10 mouse cellular contexts compared by ENCODE assay signal in the genomic region with DNA sequence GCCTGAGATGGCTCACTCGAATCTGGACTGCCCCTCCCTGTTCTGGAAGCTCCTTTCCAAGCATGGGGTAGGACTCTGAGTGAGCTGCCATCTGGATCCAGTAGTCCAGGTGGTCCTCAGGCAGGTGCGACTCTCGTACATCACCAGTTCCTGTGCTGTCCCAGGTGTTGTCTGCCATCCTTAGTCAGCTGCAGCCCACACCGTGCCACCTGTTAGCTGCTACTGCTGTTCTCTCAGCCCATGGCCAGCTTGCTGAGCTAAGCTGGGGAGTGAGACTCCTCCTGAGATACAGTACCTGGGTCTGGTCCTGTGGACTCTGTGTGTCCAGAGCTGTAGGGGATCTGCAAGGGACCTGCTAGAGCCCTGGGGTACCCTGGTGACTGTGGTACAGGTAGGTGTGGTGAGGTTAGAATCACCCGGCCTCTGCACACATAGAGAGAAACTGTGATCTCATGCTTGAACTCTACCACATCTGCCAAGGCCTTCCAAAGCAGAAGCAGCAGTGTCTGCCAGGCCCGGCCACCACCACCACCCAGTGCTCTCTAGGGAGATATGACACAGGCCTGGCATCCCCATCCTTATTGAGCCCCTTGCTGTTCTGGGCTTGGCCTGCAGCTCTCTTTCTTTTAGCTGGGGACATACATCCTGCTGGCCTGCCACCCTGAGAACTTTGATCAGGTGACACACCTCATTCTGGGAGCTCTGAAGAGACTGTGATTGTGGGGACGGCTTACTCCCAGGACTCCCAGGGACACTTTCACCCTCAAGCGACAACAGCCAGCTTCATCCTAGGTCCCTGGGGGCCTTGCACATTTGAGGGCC. TPM values are rescaled to one million over a fixed set of nuclear protein-coding genes. Genes with fewer than 3 reads are reported as not detected.
A peak's percentile ranks its signal among the peaks of the same experiment; 100 is the strongest.
DNase-seq lines count a peak whose midpoint lies in the region; ATAC-seq and TF ChIP-seq lines count a peak whose summit lies in the region.
"Had no signal": no experiment of that assay in that cellular context is flagged by ENCODE, and none has a peak within 500 bp of the region (broad histone marks: within the 10 kb centered on the region; RNA-seq: fewer than 3 reads in every experiment).

No protein-coding gene starts in this region.

- H3K4me2 ChIP-seq in heart, embryonic 15.5 days, result no peak overlapping the region
- no peak overlapping the region for H3K4me2 ChIP-seq in hindbrain, embryonic 14.5 days (replicated peaks)
- peak overlapping the region; percentile 73 for H3K4me2 ChIP-seq in myocyte (ENCODE audit: low read depth)

- H3K36me3 ChIP-seq in heart, embryonic 15.5 days, result peaks cover 7% of the 10 kb centered on the region
- H3K36me3 ChIP-seq in hindbrain, embryonic 14.5 days (replicated peaks; ENCODE audit: control insufficient read depth, insufficient read depth), result peaks cover 27% of the 10 kb centered on the region
- H3K36me3 ChIP-seq in myocyte (ENCODE audit: control insufficient read depth, insufficient read depth), result no peaks in the 10 kb centered on the region

- DNase-seq in heart, postnatal 14 days, result no peak
- peak; percentile 58 for DNase-seq in cerebellum, adult 9-10 months
- no peak for DNase-seq in hindbrain, embryonic 14.5 days (ENCODE audit: low spot score)
- no peak for DNase-seq in right cerebral cortex, postnatal 4 days
- DNase-seq in thymus, postnatal 36 days, result no peak
- no peak for DNase-seq in right cerebral cortex, postnatal 10 days (ENCODE audit: low spot score in 2 of 2)

- H3K4me1 ChIP-seq in heart, embryonic 15.5 days (replicated peaks), result peaks cover 73% of the 10 kb centered on the region
- peaks cover 69% of the 10 kb centered on the region for H3K4me1 ChIP-seq in hindbrain, embryonic 14.5 days (replicated peaks; ENCODE audit: control insufficient read depth, insufficient read depth, low read length)

- 71% methylated on average over 8 of the region's 8 CpGs for WGBS in heart, embryonic 15.5 days
- WGBS in hindbrain, embryonic 14.5 days, result 64% methylated on average over 8 of the region's 8 CpGs

- intact Hi-C loops in heart, postnatal 14 days (cut with DNase I), result no loop called here

- H3K27ac ChIP-seq in heart, embryonic 15.5 days, result peak overlapping the region; percentile 64; the same call in 1 of the 2 replicates
- H3K27ac ChIP-seq in hindbrain, embryonic 14.5 days, result peak overlapping the region; percentile 66

- H3K9ac ChIP-seq in heart, embryonic 15.5 days, result no peak overlapping the region
- peak overlapping the region; percentile 16; the same call in 1 of the 2 replicates for H3K9ac ChIP-seq in hindbrain, embryonic 14.5 days

- H3K79me2 ChIP-seq in myocyte (ENCODE audit: control insufficient read depth, insufficient read depth), result no peaks in the 10 kb centered on the region

- no peak for ATAC-seq in heart, embryonic 15.5 days (replicated peaks; ENCODE audit: insufficient number of reproducible peaks, insufficient read depth, low FRiP score, low read depth)
- no peak for ATAC-seq in hindbrain, embryonic 14.5 days (ENCODE audit: low FRiP score)

- H3K9me3 ChIP-seq in heart, embryonic 15.5 days (replicated peaks), result no peaks in the 10 kb centered on the region
- no peaks in the 10 kb centered on the region for H3K9me3 ChIP-seq in hindbrain, embryonic 14.5 days (ENCODE audit: control insufficient read depth, low read length)

- no peak for TF ChIP-seq POLR2A in myocyte (IDR thresholded peaks at IDR 0.05; ENCODE audit: insufficient read length, low read depth)

- H3ac ChIP-seq in myocyte (ENCODE audit: control insufficient read depth, insufficient read length), result no peak overlapping the region

- H3K27me3 ChIP-seq in heart, embryonic 15.5 days, result no peaks in the 10 kb centered on the region
- H3K27me3 ChIP-seq in hindbrain, embryonic 14.5 days (ENCODE audit: control insufficient read depth, insufficient read depth, low read length), result no peaks in the 10 kb centered on the region
- no peaks in the 10 kb centered on the region for H3K27me3 ChIP-seq in myocyte (ENCODE audit: control insufficient read depth, insufficient read depth, insufficient read length)

- H3K4me3 ChIP-seq in heart, embryonic 15.5 days, result no peak overlapping the region
- H3K4me3 ChIP-seq in hindbrain, embryonic 14.5 days (replicated peaks; ENCODE audit: low read length), result no peak overlapping the region
- H3K4me3 ChIP-seq in myocyte, result no peak overlapping the region

TF ChIP-seq in myocyte, 11 proteins besides CTCF, POLR2A, EP300 and RAD21:
- TF ChIP-seq TCF3 (IDR thresholded peaks at IDR 0.05; ENCODE audit: insufficient read length, low read depth) (no peak), E2F4 (IDR thresholded peaks at IDR 0.05; ENCODE audit: insufficient read depth) (no peak), MYOG (IDR thresholded peaks at IDR 0.05; ENCODE audit: control insufficient read depth in 1 of 3, insufficient read depth in 1 of 3, insufficient read length in 2 of 3, low read depth in 2 of 3) (peak in 2 of 3 experiments; percentile 23 to 65), TCF12 (IDR thresholded peaks at IDR 0.05; ENCODE audit: insufficient read depth, poor library complexity, severe bottlenecking) (no peak), MYOD1 (IDR thresholded peaks at IDR 0.05; ENCODE audit: control insufficient read depth in 1 of 3, insufficient read length in 2 of 3, low read depth in 2 of 3) (peak in 2 of 3 experiments; percentile 46 to 74), SRF (IDR thresholded peaks at IDR 0.05; ENCODE audit: control insufficient read depth, insufficient read length, low read depth) (no peak), CEBPB (IDR thresholded peaks at IDR 0.05; ENCODE audit: insufficient read depth, poor library complexity, severe bottlenecking) (no peak), REST (IDR thresholded peaks at IDR 0.05; ENCODE audit: insufficient read depth, insufficient read length) (no peak), MAX (IDR thresholded peaks at IDR 0.05; ENCODE audit: low read depth) (no peak), USF1 (IDR thresholded peaks at IDR 0.05; ENCODE audit: low read depth) (no peak), POLR2AphosphoS2 (IDR thresholded peaks at IDR 0.05; ENCODE audit: insufficient read length, low read depth) (no peak)

RNA-seq across cellular contexts. Expression of a gene that starts 25.0 kb away (rescaled TPM):
- polyA plus RNA-seq in heart, embryonic 15.5 days (2015; fragmentation: Nextera tagmentation; extraction: Ambion mirVana), result 0.25 TPM in 1 of 2 replicates, not detected in the other
- total RNA-seq in heart, postnatal 14 days (2021), result not detected
- not detected in 2 replicates for polyA plus RNA-seq in hindbrain, embryonic 14.5 days (2014; fragmentation: Nextera tagmentation; extraction: Ambion mirVana)
- not detected for polyA plus RNA-seq in myocyte (2012; fragmentation: generic; extraction: Trizol)
- total RNA-seq: layer of hippocampus, postnatal 36 days; MEL had no signal

RNA-seq across cellular contexts. Expression of a gene that starts 25.3 kb away (rescaled TPM):
- polyA plus RNA-seq in heart, embryonic 15.5 days (2015; fragmentation: Nextera tagmentation; extraction: Ambion mirVana), result 17.5 and 24.6 TPM in 2 replicates
- 10 to 100 TPM; 14.5 to 18.2 TPM for total RNA-seq in heart, postnatal 14 days (2021)
- 92.9 and 95.5 TPM in 2 replicates for polyA plus RNA-seq in hindbrain, embryonic 14.5 days (2014; fragmentation: Nextera tagmentation; extraction: Ambion mirVana)
- 24.2 TPM for polyA plus RNA-seq in myocyte (2012; fragmentation: generic; extraction: Trizol)

RNA-seq across cellular contexts. Expression of a gene that starts 32.3 kb away (rescaled TPM):
- 1.3 and 1.5 TPM in 2 replicates for polyA plus RNA-seq in heart, embryonic 15.5 days (2015; fragmentation: Nextera tagmentation; extraction: Ambion mirVana)
- total RNA-seq in heart, postnatal 14 days (2021), result 1 to 10 TPM; 1.2 to 1.4 TPM
- 0.90 and 2.9 TPM in 2 replicates for polyA plus RNA-seq in hindbrain, embryonic 14.5 days (2014; fragmentation: Nextera tagmentation; extraction: Ambion mirVana)
- not detected for polyA plus RNA-seq in myocyte (2012; fragmentation: generic; extraction: Trizol)
- total RNA-seq: MEL had no signal

RNA-seq across cellular contexts. Expression of a gene that starts 41.5 kb away (rescaled TPM):
- 0.67 and 1.1 TPM in 2 replicates for polyA plus RNA-seq in heart, embryonic 15.5 days (2015; fragmentation: Nextera tagmentation; extraction: Ambion mirVana)
- total RNA-seq in heart, postnatal 14 days (2021), result 1 to 10 TPM; 2.6 to 3.7 TPM
- 1.3 and 1.7 TPM in 2 replicates for polyA plus RNA-seq in hindbrain, embryonic 14.5 days (2014; fragmentation: Nextera tagmentation; extraction: Ambion mirVana)
- polyA plus RNA-seq in myocyte (2012; fragmentation: generic; extraction: Trizol), result not detected
- total RNA-seq: MEL had no signal

RNA-seq across cellular contexts. Expression of a gene that starts 45.3 kb away (rescaled TPM):
- polyA plus RNA-seq in heart, embryonic 15.5 days (2015; fragmentation: Nextera tagmentation; extraction: Ambion mirVana), result 24.0 and 27.8 TPM in 2 replicates
- 10 to 100 TPM in 1 of 2 experiments, 1 to 10 TPM in 1; 9.8 to 10.9 TPM for total RNA-seq in heart, postnatal 14 days (2021)
- polyA plus RNA-seq in hindbrain, embryonic 14.5 days (2014; fragmentation: Nextera tagmentation; extraction: Ambion mirVana), result 28.6 and 29.3 TPM in 2 replicates
- polyA plus RNA-seq in myocyte (2012; fragmentation: generic; extraction: Trizol), result 24.4 TPM
